Mouse (Mus musculus) midbrain, embryonic 15.5 days (tissue): Measurements from ENCODE around the gene Sln. TPM values are rescaled to one million over a fixed set of nuclear protein-coding genes. Genes with fewer than 3 reads are reported as not detected.

Source experiments
- ATAC-seq: fragments of 200-750 bp; cut with Nextera tagmentation; replicated peaks from 2 replicates; pipeline ENCODE4 v1.8.0; 2017; ENCODE audit warnings: moderate TSS enrichment
- H3K27ac ChIP-seq: fragments of 300-500 bp; sonication (generic); 2 replicates; pipeline ENCODE4 v1.5.1; 2015; ENCODE audit warnings: mild to moderate bottlenecking, inconsistent platforms
- H3K27me3 ChIP-seq: fragments of 300-500 bp; sonication (generic); replicated peaks from 2 replicates; pipeline ENCODE4 v1.6.1; 2015; ENCODE audit warnings: inconsistent platforms
- H3K36me3 ChIP-seq: fragments of 300-500 bp; sonication (generic); replicated peaks from 2 replicates; pipeline ENCODE4 v1.6.1; 2015; ENCODE audit warnings: inconsistent platforms
- H3K4me1 ChIP-seq: fragments of 300-500 bp; sonication (generic); 2 replicates; pipeline ENCODE4 v1.6.1; 2015; ENCODE audit warnings: inconsistent platforms
- H3K4me2 ChIP-seq: fragments of 300-500 bp; sonication (generic); 2 replicates; pipeline ENCODE4 v1.6.1; 2015; ENCODE audit warnings: inconsistent platforms, mild to moderate bottlenecking, moderate library complexity
- H3K4me3 ChIP-seq: fragments of 300-500 bp; sonication (generic); 2 replicates; pipeline ENCODE4 v1.5.1; 2015; ENCODE audit warnings: mild to moderate bottlenecking, inconsistent platforms
- H3K9ac ChIP-seq: fragments of 300-500 bp; sonication (generic); 2 replicates; pipeline ENCODE4 v1.6.1; 2015; ENCODE audit warnings: mild to moderate bottlenecking, inconsistent platforms
- H3K9me3 ChIP-seq: fragments of 300-500 bp; sonication (generic); 2 replicates; pipeline ENCODE4 v1.6.1; 2016; ENCODE audit warnings: inconsistent platforms
- WGBS: fragments of 180-500 bp; shearing (Covaris S2); methylation state at CpG from one replicate; pipeline ENCODE4 v1.1.7; 2015; ENCODE audit warnings: mixed read lengths; 5-methylcytosine and 5-hydroxymethylcytosine counted together
- polyA plus RNA-seq: library from polyadenylated mRNA; unstranded; fragments of >200 nt; fragmentation: Nextera tagmentation; extraction: Ambion mirVana; gene quantifications from 2 replicates; pipeline ENCODE4 v1.2.1, GENCODE M21; 2015

Sln gene
- polyA plus RNA-seq = 0.26 TPM in 1 of 2 replicates, not detected in the other

DNA sequence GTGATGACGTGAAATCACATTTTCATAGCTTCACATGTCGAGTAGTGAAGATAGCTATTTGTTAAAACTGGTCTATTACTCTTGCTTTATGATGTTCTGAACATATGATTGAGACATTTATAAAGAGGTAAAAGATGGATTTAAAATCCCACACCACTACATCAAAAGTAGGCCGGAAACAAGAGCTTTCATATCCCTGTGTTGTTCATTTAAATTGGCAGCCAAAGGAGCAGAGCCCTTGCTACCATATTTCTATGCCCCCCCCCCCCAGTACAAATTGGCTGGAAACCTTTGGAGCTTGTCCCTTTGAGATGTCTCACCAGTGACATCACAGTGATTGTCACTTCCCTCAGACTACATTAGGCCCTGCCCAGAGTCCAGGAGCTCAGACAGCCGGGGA lies at the start of gene Sln:
Sln (plus strand) TSS at position 301 of the 400 bp plus-strand sequence.
- Histone ChIP-seq H3K4me3 (no peak within 1 kb of the TSS), H3K9me3 (no peaks in the 10 kb centered on the region), H3K4me2 (no peak within 1 kb of the TSS), H3K4me1 (no peaks in the 10 kb centered on the region), H3K9ac (no peak within 1 kb of the TSS), H3K27ac (no peak within 1 kb of the TSS), H3K27me3 (no peaks in the 10 kb centered on the region), H3K36me3 (no peaks in the 10 kb centered on the region)
- ATAC-seq = no peak
- 92% methylated on average over 4 of the region's 4 CpGs for WGBS

DNA sequence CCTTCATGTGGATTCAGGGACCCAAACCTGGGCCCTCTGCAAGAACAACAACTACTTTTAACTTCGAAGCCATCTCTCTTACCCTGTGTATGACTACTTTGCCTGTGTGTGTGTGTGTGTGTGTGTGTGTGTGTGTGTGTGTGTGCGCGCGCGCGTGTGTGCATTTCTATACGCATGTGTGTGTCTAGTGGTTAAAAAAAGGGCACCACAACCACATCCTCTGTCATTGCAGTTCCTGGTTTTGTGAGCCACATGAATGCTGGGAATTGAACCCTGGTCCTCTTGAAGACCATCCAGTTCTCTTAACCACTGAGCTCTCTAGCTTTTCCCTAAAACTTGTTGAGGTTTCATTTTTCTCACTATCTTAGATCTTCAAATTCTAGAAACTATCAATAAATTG lies 47.0 kb upstream of the Sln start:
- Histone ChIP-seq H3K4me2 (no peak overlapping the region), H3K36me3 (no peaks in the 10 kb centered on the region)
- 95% methylated on average over 7 of the region's 7 CpGs for WGBS

DNA sequence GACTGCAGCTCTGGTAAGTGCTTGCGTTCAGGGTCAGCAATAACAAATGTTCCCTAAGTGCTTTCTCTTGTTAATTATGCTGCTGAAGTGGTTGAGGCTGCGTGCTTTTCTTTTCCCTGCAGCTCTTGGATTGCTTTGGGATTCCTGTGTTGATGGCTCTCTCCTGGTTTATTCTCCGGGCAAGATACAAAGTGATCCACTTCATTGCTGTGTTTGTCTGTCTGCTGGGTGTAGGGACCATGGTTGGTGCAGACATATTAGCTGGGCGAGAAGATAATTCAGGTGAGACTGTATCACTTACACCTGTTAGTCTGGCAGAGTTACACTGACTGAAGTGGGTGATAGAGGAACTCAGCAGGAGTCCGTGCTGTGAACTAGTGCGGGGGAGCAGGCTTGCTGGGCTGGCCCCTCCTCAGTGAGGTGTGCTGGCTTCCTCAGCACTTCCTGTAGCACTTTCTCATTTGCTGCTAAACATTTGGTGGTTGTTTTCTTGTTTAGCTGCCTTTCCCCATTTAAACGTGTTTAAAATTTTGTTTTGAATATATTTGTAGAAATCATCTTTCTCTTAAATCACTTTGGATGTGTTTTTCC lies 43.4 kb upstream of the Sln start:
- no peak overlapping the region for H3K4me2 ChIP-seq
- H3K36me3 ChIP-seq = no peaks in the 10 kb centered on the region
- 29% methylated on average over 7 of the region's 7 CpGs for WGBS
- no peaks in the 10 kb centered on the region for H3K27me3 ChIP-seq
- ATAC-seq = no peak
- H3K27ac ChIP-seq = no peak overlapping the region
- H3K4me1 ChIP-seq = no peaks in the 10 kb centered on the region
- H3K4me3 ChIP-seq = no peak overlapping the region
- no peaks in the 10 kb centered on the region for H3K9me3 ChIP-seq
- no peak overlapping the region for H3K9ac ChIP-seq

More for the DNA sequence above, 47.0 kb upstream of the Sln start:
- H3K4me1 ChIP-seq = no peaks in the 10 kb centered on the region
- H3K27ac ChIP-seq = no peak overlapping the region
- no peak overlapping the region for H3K4me3 ChIP-seq
- no peak overlapping the region for H3K9ac ChIP-seq
- ATAC-seq = no peak
- H3K27me3 ChIP-seq = no peaks in the 10 kb centered on the region
- H3K9me3 ChIP-seq = no peaks in the 10 kb centered on the region

DNA sequence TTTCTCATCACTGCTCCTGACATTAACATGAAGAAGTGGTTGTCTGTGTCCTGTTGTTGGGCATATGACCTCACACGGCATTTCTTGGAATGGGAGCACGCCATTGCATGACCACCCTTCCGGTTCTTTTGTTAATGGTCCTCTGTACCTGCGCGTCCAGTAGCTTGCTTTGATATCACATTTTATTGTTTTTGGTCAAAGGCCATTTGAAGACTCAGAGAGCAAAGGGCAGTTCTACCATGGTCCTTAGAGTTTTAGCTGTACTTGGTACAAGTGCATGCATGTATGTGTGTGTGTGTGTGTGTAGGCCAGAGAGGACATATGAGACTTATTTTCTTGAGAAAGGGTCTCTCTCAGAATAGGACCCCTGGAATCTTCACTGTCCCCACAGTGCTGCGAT lies 36.5 kb upstream of the Sln start:
- H3K27ac ChIP-seq = no peak overlapping the region
- H3K27me3 ChIP-seq = no peaks in the 10 kb centered on the region
- no peak overlapping the region for H3K4me2 ChIP-seq
- no peak overlapping the region for H3K9ac ChIP-seq
- no peaks in the 10 kb centered on the region for H3K9me3 ChIP-seq
- no peaks in the 10 kb centered on the region for H3K36me3 ChIP-seq
- no peak overlapping the region for H3K4me3 ChIP-seq
- no peak for ATAC-seq
- H3K4me1 ChIP-seq = no peaks in the 10 kb centered on the region
- 97% methylated on average over 6 of the region's 6 CpGs for WGBS

DNA sequence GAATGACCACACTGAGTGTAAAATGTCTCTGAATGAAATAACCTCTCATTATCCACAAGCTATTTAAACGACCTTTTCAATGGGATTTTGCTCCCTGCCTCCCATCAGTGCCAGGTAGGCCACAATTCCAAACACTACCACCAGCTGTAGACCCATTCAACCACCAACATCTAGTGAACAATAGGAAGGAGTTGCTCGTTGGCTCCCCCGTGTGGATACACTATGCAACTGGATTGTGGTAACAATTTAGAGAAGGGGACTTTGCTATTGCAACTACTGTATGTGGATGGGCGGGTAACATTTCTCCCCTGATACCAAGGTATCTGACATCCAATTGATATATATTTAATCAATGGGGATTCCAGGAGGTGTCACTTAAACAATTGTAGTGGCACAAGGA lies 31.2 kb upstream of the Sln start:
- H3K4me1 ChIP-seq = no peaks in the 10 kb centered on the region
- no peak for ATAC-seq
- WGBS = 40% methylated on average over 4 of the region's 4 CpGs

DNA sequence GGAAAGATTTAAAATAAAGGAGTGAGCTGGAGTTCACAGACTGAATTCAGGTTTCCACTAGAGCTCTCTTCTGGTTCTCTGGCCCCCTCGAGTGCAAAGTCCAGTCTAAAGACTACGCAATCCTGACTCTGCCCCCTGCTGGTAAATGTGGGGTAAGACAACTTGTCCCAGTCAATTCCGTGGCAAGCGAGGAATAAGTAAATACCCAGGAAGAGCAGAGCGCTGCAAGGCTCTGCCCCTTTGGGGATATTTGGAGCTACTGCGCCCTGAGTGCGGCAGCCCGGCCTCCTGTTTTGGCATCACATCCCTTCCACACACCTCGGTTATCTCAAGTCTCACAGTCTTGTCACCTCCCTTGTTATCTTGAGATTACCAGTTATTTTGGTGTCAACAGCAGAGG lies 24.6 kb upstream of the Sln start:
- Histone ChIP-seq H3K27ac (no peak overlapping the region), H3K36me3 (no peaks in the 10 kb centered on the region), H3K4me3 (no peak overlapping the region), H3K27me3 (no peaks in the 10 kb centered on the region), H3K9ac (no peak overlapping the region), H3K4me2 (no peak overlapping the region), H3K9me3 (no peaks in the 10 kb centered on the region), H3K4me1 (peaks cover 3% of the 10 kb centered on the region; the same call in 1 of the 2 replicates)
- WGBS = 6% methylated on average over 9 of the region's 9 CpGs
- ATAC-seq = no peak

More for the DNA sequence above, 31.2 kb upstream of the Sln start:
- no peaks in the 10 kb centered on the region for H3K27me3 ChIP-seq
- no peaks in the 10 kb centered on the region for H3K36me3 ChIP-seq
- no peak overlapping the region for H3K27ac ChIP-seq
- no peak overlapping the region for H3K9ac ChIP-seq
- no peak overlapping the region for H3K4me3 ChIP-seq
- H3K9me3 ChIP-seq = no peaks in the 10 kb centered on the region
- no peak overlapping the region for H3K4me2 ChIP-seq

DNA sequence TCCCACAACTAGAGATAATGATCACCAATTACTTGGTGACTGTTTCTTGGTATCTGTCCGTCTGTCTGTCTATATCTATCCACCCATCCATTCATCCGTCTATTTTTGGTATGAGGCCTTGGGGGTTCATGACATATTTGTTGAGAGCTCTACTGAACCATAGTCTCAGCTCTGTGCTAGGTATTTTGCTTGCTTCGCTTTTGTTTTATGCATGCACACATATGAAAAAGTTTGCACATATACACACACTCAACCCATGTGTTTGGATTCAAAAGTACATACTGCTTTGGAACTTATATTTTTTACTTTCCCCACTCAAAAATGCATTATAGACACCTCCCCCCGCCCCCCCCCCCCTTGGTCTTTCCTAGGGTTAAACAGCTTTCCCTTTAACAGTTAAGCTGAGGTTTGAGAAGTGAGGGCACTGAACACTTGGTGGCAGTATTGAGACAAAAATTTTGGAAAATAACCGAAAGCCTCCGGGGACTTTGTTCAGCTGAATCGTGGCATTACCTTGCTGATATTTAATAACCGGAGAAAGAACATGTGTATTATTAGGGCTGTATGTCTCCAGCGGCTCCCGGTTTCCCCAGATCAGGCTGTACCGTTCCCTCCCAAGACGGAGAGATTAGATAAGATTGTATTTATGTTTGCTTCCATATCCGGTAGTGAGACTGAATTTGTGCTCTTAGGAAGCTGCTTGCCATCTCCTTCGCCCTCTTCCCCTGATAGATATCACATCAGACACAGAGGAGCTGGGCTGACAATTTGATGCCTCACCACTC lies 20.7 kb upstream of the Sln start:
- Histone ChIP-seq H3K9ac (peak overlapping the region; percentile 61), H3K27ac (peak overlapping the region; percentile 78), H3K4me3 (peak overlapping the region; percentile 51), H3K9me3 (no peaks in the 10 kb centered on the region), H3K4me1 (peaks cover 3% of the 10 kb centered on the region; the same call in 1 of the 2 replicates), H3K4me2 (peak overlapping the region; percentile 64), H3K27me3 (no peaks in the 10 kb centered on the region), H3K36me3 (no peaks in the 10 kb centered on the region)
- 18% methylated on average over 14 of the region's 14 CpGs for WGBS
- ATAC-seq = peak; percentile 76

DNA sequence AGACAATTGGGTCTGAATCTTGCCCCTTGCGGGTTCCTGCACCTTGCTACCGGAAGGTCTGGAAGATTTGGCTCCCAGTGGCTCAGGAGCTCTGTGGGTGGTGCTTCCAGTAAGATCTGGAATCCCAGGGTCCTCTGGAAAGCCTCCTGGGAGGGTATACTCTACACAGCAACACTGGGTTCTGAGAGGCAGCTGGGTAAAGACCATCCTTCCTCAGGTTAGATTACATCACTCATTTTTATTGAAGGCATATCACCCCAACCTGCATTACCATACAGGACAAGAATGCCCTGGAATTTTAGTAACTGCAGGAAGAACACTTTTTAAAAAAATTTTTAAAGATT lies 20.1 kb upstream of the Sln start:
- Histone ChIP-seq H3K9ac (peak overlapping the region; percentile 61), H3K4me1 (peaks cover 3% of the 10 kb centered on the region; the same call in 1 of the 2 replicates), H3K36me3 (no peaks in the 10 kb centered on the region), H3K27ac (peak overlapping the region; percentile 78), H3K4me3 (peak overlapping the region; percentile 51), H3K27me3 (no peaks in the 10 kb centered on the region), H3K9me3 (no peaks in the 10 kb centered on the region), H3K4me2 (peak overlapping the region; percentile 64)
- WGBS = 28% methylated on average over 2 of the region's 2 CpGs
- ATAC-seq = peak; percentile 78

DNA sequence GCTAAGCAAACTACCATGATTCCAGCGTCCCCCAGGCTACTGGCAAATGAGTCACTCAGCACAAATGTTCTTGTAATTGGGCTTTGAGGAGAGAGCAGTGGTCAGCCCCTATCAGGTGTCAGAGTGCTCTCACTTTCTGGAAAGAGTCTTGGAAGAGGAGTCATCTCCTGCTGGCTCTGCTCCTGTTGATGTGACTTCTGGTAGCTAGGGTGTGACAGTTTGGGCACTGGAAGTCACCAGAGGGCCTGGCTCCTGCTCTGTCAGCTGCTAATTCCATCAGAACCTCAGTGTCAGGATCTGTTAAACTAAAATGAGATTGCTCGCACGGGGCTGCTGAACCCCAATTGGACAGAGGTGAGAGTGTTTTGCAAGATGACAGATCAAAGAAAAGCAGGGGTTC lies 14.9 kb upstream of the Sln start:
- H3K9me3 ChIP-seq = no peaks in the 10 kb centered on the region
- H3K36me3 ChIP-seq = no peaks in the 10 kb centered on the region
- H3K9ac ChIP-seq = no peak overlapping the region
- H3K4me1 ChIP-seq = no peaks in the 10 kb centered on the region
- no peak for ATAC-seq
- H3K4me3 ChIP-seq = no peak overlapping the region
- 75% methylated on average over 3 of the region's 3 CpGs for WGBS
- H3K4me2 ChIP-seq = no peak overlapping the region
- no peak overlapping the region for H3K27ac ChIP-seq
- H3K27me3 ChIP-seq = no peaks in the 10 kb centered on the region

DNA sequence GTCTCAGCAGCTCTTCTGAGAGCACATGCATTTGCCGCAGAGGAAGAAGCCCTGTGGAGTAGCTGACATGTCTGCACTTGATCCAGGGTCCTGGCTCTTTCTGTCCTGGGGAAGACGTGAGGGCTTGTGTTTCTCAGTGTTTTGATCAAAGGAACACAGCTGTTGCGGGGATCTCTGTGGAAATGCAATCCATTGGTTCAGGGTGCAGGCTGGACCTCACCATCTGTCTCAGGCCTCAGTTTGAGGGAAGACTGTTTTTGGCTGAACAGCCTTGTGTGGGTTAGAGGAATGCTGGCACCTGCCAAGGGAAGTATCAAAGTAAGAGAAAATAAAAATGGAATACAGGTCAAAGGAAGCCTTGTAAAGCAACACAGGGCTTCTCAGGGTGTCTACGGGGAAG lies 14.0 kb upstream of the Sln start:
- Histone ChIP-seq H3K9me3 (no peaks in the 10 kb centered on the region), H3K27ac (no peak overlapping the region), H3K4me3 (no peak overlapping the region), H3K36me3 (no peaks in the 10 kb centered on the region), H3K4me1 (no peaks in the 10 kb centered on the region), H3K4me2 (no peak overlapping the region), H3K9ac (no peak overlapping the region), H3K27me3 (no peaks in the 10 kb centered on the region)
- ATAC-seq = no peak
- WGBS = 68% methylated on average over 4 of the region's 4 CpGs

DNA sequence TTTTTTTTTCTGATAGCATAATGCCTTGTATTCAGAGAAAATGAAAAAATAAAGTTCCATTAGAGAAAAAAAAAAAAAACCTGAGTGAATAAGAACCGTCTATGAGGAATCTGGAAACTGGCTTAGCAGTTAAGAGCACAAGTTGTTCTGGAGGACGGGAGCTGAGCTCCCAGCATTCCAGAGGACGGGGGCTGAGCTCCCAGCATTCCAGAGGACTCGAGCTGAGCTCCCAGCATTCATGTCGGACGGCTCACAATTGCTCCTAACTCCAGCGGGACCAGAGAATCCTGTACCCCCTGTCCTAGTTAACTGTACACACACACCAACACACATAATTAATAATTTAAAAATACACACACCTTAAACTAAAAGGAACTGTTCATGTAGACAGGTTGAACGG lies 11.1 kb upstream of the Sln start:
- Histone ChIP-seq H3K9me3 (no peaks in the 10 kb centered on the region), H3K27ac (no peak overlapping the region), H3K36me3 (no peaks in the 10 kb centered on the region), H3K4me2 (no peak overlapping the region), H3K4me1 (no peaks in the 10 kb centered on the region), H3K27me3 (no peaks in the 10 kb centered on the region), H3K4me3 (no peak overlapping the region), H3K9ac (no peak overlapping the region)
- no peak for ATAC-seq
- 74% methylated on average over 8 of the region's 8 CpGs for WGBS

DNA sequence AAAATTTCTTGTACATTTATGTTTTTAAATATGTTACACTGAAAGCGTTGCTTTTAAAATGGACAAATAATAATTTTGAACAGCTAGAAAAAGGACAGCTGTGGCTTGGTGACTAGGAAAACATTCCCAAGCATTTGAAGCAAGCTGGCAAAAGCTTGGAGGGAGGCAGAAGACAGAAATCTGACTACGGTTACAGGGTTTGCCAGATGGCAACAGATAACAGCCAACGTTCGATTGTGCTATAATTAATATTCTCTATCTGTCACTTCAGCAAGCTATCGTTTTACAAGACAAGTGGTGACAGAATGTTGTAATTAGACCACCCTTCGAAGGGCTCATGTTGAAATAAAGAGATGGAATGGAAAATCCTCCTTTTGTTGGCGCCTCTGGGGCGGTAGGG lies 1.4 kb upstream of the Sln start:
- Histone ChIP-seq H3K4me1 (no peaks in the 10 kb centered on the region), H3K36me3 (no peaks in the 10 kb centered on the region), H3K27me3 (no peaks in the 10 kb centered on the region), H3K4me2 (no peak overlapping the region), H3K9ac (no peak overlapping the region), H3K27ac (no peak overlapping the region), H3K9me3 (no peaks in the 10 kb centered on the region), H3K4me3 (no peak overlapping the region)
- WGBS = 72% methylated on average over 8 of the region's 8 CpGs
- no peak for ATAC-seq

DNA sequence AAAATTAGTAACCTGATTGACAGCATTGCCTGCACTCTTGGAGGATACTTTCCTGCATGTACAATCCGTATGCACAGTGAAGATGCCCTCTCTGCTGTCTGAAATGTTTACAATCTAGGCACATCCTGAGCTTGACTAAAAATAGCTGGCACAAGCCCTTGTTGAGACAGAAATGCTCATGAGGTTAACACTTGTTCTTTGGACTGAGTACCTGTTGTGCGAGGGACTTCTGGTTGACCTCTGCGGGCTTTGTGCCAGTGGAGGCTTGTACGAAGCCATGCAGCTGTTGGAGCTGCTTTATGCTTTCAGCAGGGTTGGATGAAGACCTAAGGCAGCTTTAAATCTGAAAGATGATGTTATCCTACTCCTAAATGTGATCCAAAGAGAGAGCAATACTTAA lies 2.2 kb downstream of the Sln start:
- H3K4me2 ChIP-seq = no peak overlapping the region
- no peak overlapping the region for H3K27ac ChIP-seq
- 88% methylated on average over 4 of the region's 4 CpGs for WGBS
- H3K4me1 ChIP-seq = no peaks in the 10 kb centered on the region
- H3K9me3 ChIP-seq = no peaks in the 10 kb centered on the region
- no peak overlapping the region for H3K4me3 ChIP-seq
- H3K9ac ChIP-seq = no peak overlapping the region
- ATAC-seq = no peak
- H3K27me3 ChIP-seq = no peaks in the 10 kb centered on the region
- no peaks in the 10 kb centered on the region for H3K36me3 ChIP-seq
